In the genomic region with DNA sequence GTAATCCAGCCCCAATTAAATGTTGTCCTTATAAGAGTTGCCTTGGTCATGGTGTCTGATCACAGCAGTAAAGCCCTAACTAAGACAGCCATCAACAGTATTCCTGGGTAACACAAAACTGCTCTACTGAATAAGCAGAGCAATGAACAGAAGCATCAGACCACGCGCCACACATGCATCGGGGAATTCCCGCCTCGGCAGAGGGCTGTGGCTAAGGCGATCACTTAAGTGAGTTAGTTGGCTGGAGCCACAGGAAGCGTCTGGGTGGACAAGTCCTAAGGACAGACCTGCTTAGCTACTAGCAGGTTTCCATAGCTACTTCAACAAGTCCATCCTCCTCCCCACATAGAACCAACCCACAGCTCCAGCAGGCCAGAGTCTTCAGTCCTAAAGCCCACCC, we compare ENCODE assay signal across 27 mouse cellular contexts. TPM values are rescaled to one million over a fixed set of nuclear protein-coding genes. Genes with fewer than 3 reads are reported as not detected.
DNase-seq lines count a peak whose midpoint lies in the region; ATAC-seq and TF ChIP-seq lines count a peak whose summit lies in the region.
"Had no signal": no experiment of that assay in that cellular context is flagged by ENCODE, and none has a peak within 500 bp of the region (broad histone marks: within the 10 kb centered on the region; RNA-seq: fewer than 3 reads in every experiment).

No protein-coding gene starts in this region.

- no peak overlapping the region for H3K9ac ChIP-seq in kidney, embryonic 16.5 days (replicated peaks; ENCODE audit: low read length)
- no peak overlapping the region for H3K9ac ChIP-seq in liver, postnatal 0 days (replicated peaks)
- H3K9ac ChIP-seq in liver, embryonic 12.5 days, result no peak overlapping the region
- H3K9ac ChIP-seq: embryonic facial prominence, embryonic 13.5 days; embryonic facial prominence, embryonic 15.5 days; forebrain, embryonic 12.5 days had no signal

- no peak for TF ChIP-seq EP300 in liver, postnatal 0 days (IDR thresholded peaks at IDR 0.05; ENCODE audit: low read depth)

- ATAC-seq in kidney, embryonic 16.5 days (ENCODE audit: low FRiP score, low TSS enrichment), result 0 out of 2 replicates have a peak, but pooled peaks have one; percentile 7
- no peak for ATAC-seq in liver, postnatal 0 days
- ATAC-seq in liver, embryonic 12.5 days, result no peak
- ATAC-seq: activated CD4-positive, CD25-positive, alpha-beta regulatory T cell, adult 4 months; CD4-positive, CD25-positive, alpha-beta regulatory T cell, adult 4 months; forebrain, embryonic 14.5 days; forebrain, embryonic 16.5 days; Patski had no signal

- no peaks in the 10 kb centered on the region for H3K9me3 ChIP-seq in kidney, embryonic 16.5 days (ENCODE audit: low read length)
- H3K9me3 ChIP-seq in liver, postnatal 0 days (ENCODE audit: low read length), result no peaks in the 10 kb centered on the region
- H3K9me3 ChIP-seq in liver, embryonic 12.5 days (replicated peaks), result no peaks in the 10 kb centered on the region
- H3K9me3 ChIP-seq: embryonic facial prominence, embryonic 13.5 days; embryonic facial prominence, embryonic 15.5 days; forebrain, embryonic 10.5 days; forebrain, embryonic 12.5 days; G1E had no signal

- TF ChIP-seq CTCF in liver, postnatal 0 days (IDR thresholded peaks at IDR 0.05; ENCODE audit: low read depth), result no peak

- peaks cover 13% of the 10 kb centered on the region; the same call in 1 of the 2 replicates for H3K4me1 ChIP-seq in kidney, embryonic 16.5 days (ENCODE audit: insufficient read depth, low read length)
- H3K4me1 ChIP-seq in liver, postnatal 0 days (ENCODE audit: insufficient read depth), result peaks cover 36% of the 10 kb centered on the region
- peaks cover 70% of the 10 kb centered on the region for H3K4me1 ChIP-seq in liver, embryonic 12.5 days

- peak; percentile 90 for DNase-seq in heart, adult 11 months
- no peak for DNase-seq in heart, postnatal 25 days (ENCODE audit: low spot score)
- DNase-seq in kidney, postnatal 25 days, result no peak
- no peak for DNase-seq in liver, postnatal 0 days
- DNase-seq in spleen, adult 18-20 months, result no peak
- DNase-seq: adrenal gland, adult 8-10 months; adrenal gland, postnatal 14 days; adrenal gland, postnatal 36 days; B cell, adult 2 months; cerebellum, adult 11-12 months; cerebellum, adult 2 months; cerebellum, adult 9-10 months; cerebellum, postnatal 10 days; cerebellum, postnatal 25 days had no signal

- H3K27ac ChIP-seq in kidney, embryonic 16.5 days (ENCODE audit: low read length), result no peak overlapping the region
- H3K27ac ChIP-seq in liver, postnatal 0 days (ENCODE audit: low read depth), result peak overlapping the region; percentile 77; the same call in 1 of the 2 replicates
- no peak overlapping the region for H3K27ac ChIP-seq in liver, embryonic 12.5 days
- H3K27ac ChIP-seq: embryonic facial prominence, embryonic 13.5 days; embryonic facial prominence, embryonic 15.5 days; forebrain, embryonic 10.5 days; forebrain, embryonic 12.5 days had no signal

- H3K4me2 ChIP-seq in kidney, embryonic 16.5 days (replicated peaks; ENCODE audit: low read depth, low read length), result no peak overlapping the region
- H3K4me2 ChIP-seq in liver, postnatal 0 days (ENCODE audit: low read depth, low read length), result no peak overlapping the region
- H3K4me2 ChIP-seq in liver, embryonic 12.5 days, result no peak overlapping the region
- H3K4me2 ChIP-seq: embryonic facial prominence, embryonic 13.5 days; embryonic facial prominence, embryonic 15.5 days; forebrain, embryonic 12.5 days had no signal

- H3K36me3 ChIP-seq in kidney, embryonic 16.5 days (ENCODE audit: insufficient read depth, low read length), result 0 out of 2 replicates have a peak, but pooled peaks cover 4% of the 10 kb centered on the region
- H3K36me3 ChIP-seq in liver, postnatal 0 days (replicated peaks; ENCODE audit: insufficient read depth, low read length), result no peaks in the 10 kb centered on the region
- H3K36me3 ChIP-seq in liver, embryonic 12.5 days, result peaks cover 11% of the 10 kb centered on the region
- H3K36me3 ChIP-seq: embryonic facial prominence, embryonic 13.5 days; embryonic facial prominence, embryonic 15.5 days; forebrain, embryonic 12.5 days had no signal

- intact Hi-C loops in heart, postnatal 25 days (cut with DNase I), result no loop called here

- WGBS in kidney, embryonic 16.5 days, result 82% methylated on average over 7 of the region's 7 CpGs
- 93% methylated on average over 7 of the region's 7 CpGs for WGBS in liver, postnatal 0 days (ENCODE audit: insufficient replicate concordance)
- WGBS in liver, embryonic 12.5 days (ENCODE audit: insufficient replicate concordance), result 82% methylated on average over 7 of the region's 7 CpGs

- no peaks in the 10 kb centered on the region for H3K27me3 ChIP-seq in kidney, embryonic 16.5 days (ENCODE audit: insufficient read depth, low read length)
- no peaks in the 10 kb centered on the region for H3K27me3 ChIP-seq in liver, postnatal 0 days (ENCODE audit: insufficient read depth, low read length)
- no peaks in the 10 kb centered on the region for H3K27me3 ChIP-seq in liver, embryonic 12.5 days (replicated peaks)
- H3K27me3 ChIP-seq: embryonic facial prominence, embryonic 13.5 days; embryonic facial prominence, embryonic 15.5 days; forebrain, embryonic 12.5 days; Patski had no signal

- no peak overlapping the region for H3K4me3 ChIP-seq in kidney, embryonic 16.5 days (ENCODE audit: low read length)
- no peak overlapping the region for H3K4me3 ChIP-seq in liver, postnatal 0 days (ENCODE audit: low read depth, low read length)
- H3K4me3 ChIP-seq in liver, embryonic 12.5 days, result no peak overlapping the region
- H3K4me3 ChIP-seq: embryonic facial prominence, embryonic 13.5 days; embryonic facial prominence, embryonic 15.5 days; erythroblast, embryonic 14.5 days; forebrain, embryonic 10.5 days; forebrain, embryonic 12.5 days had no signal

RNA-seq across cellular contexts. Expression of gene Slc25a13, which starts 6.3 kb away (rescaled TPM):
- 100 to 1,000 TPM; 124 to 140 TPM for total RNA-seq in heart, postnatal 25 days (2021)
- polyA plus RNA-seq in kidney, embryonic 16.5 days (2015; fragmentation: Nextera tagmentation; extraction: Ambion mirVana), result 48.4 and 48.8 TPM in 2 replicates
- polyA plus RNA-seq in liver, postnatal 0 days (2015; fragmentation: Nextera tagmentation; extraction: Ambion mirVana), result 160 and 167 TPM in 2 replicates
- 41.9 and 43.6 TPM in 2 replicates for polyA plus RNA-seq in liver, embryonic 12.5 days (2016; fragmentation: Nextera tagmentation; extraction: Ambion mirVana)
